Comparison of ENCODE assay signal across 21 mouse cellular contexts in the genomic region with DNA sequence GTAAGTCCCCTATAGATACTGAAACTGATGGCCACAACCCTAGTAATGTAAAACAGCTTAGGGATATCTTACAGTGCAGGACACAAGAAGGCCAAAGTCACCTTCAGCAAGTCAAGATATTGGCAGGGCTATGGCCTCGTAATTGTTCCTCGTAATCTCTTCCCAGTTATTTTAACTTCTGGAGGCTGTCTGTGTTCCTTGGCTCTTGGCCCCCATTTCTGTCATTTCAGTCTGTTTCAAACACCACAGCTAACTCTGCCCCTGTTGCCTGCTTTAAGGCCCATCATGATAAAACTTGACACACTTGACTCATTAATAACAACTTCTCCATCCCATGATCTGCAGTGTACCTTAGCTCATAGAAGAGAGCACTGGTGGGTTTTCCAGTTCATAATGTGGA.
A peak's percentile ranks its signal among the peaks of the same experiment; 100 is the strongest.
DNase-seq lines count a peak whose midpoint lies in the region; ATAC-seq lines count a peak whose summit lies in the region.
"Had no signal": no experiment of that assay in that cellular context is flagged by ENCODE, and none has a peak within 500 bp of the region (broad histone marks: within the 10 kb centered on the region; RNA-seq: fewer than 3 reads in every experiment).

No protein-coding gene starts in this region.

- H3K27me3 ChIP-seq in heart, embryonic 12.5 days (replicated peaks) = no peaks in the 10 kb centered on the region
- H3K27me3 ChIP-seq: embryonic facial prominence, embryonic 12.5 days; forebrain, embryonic 15.5 days; heart, embryonic 15.5 days; hindbrain, embryonic 15.5 days had no signal

- WGBS in heart, embryonic 12.5 days = 33% methylated on average over 2 of the region's 2 CpGs

- H3K36me3 ChIP-seq in heart, embryonic 12.5 days = no peaks in the 10 kb centered on the region
- H3K36me3 ChIP-seq: embryonic facial prominence, embryonic 12.5 days; forebrain, embryonic 15.5 days; G1E; heart, embryonic 15.5 days; hindbrain, embryonic 15.5 days had no signal

- H3K9me3 ChIP-seq in heart, embryonic 12.5 days (replicated peaks) = no peaks in the 10 kb centered on the region
- H3K9me3 ChIP-seq: embryonic facial prominence, embryonic 12.5 days; forebrain, embryonic 15.5 days; G1E; heart, embryonic 15.5 days; hindbrain, embryonic 15.5 days had no signal

- intact Hi-C loops in heart, postnatal 14 days (cut with DNase I) = no loop called here

- peak; percentile 96 for DNase-seq in heart, adult 11 months
- peak; percentile 67 for DNase-seq in heart, adult 8-10 months (ENCODE audit: low spot score)
- DNase-seq in heart, postnatal 14 days = peak; percentile 24 to 58
- peak; percentile 4 for DNase-seq in skeletal muscle tissue, adult 2 months (ENCODE audit: low read depth, low spot score)
- no peak for DNase-seq in gastrocnemius, postnatal 25 days
- no peak for DNase-seq in embryo, embryonic 11 days
- DNase-seq: adrenal gland, adult 8-10 months; adrenal gland, postnatal 36 days; B cell, adult 2 months; cerebellum, adult 2 months; cerebellum, postnatal 10 days; gastrocnemius, postnatal 10 days; kidney, adult 2 months had no signal

- no peak overlapping the region for H3K4me3 ChIP-seq in heart, embryonic 12.5 days
- H3K4me3 ChIP-seq: embryonic facial prominence, embryonic 12.5 days; forebrain, embryonic 15.5 days; heart, embryonic 15.5 days; hindbrain, embryonic 15.5 days had no signal

- no peaks in the 10 kb centered on the region for H3K4me1 ChIP-seq in heart, embryonic 12.5 days (replicated peaks)
- H3K4me1 ChIP-seq: embryonic facial prominence, embryonic 12.5 days; forebrain, embryonic 15.5 days; hindbrain, embryonic 15.5 days had no signal

- no peak overlapping the region for H3K9ac ChIP-seq in heart, embryonic 12.5 days
- H3K9ac ChIP-seq: embryonic facial prominence, embryonic 12.5 days; forebrain, embryonic 15.5 days; heart, embryonic 15.5 days; hindbrain, embryonic 15.5 days had no signal

- no peak overlapping the region for H3K4me2 ChIP-seq in heart, embryonic 12.5 days
- H3K4me2 ChIP-seq: embryonic facial prominence, embryonic 12.5 days; forebrain, embryonic 15.5 days; heart, embryonic 15.5 days; hindbrain, embryonic 15.5 days had no signal

- no peak for ATAC-seq in heart, embryonic 12.5 days (ENCODE audit: insufficient number of reproducible peaks, low FRiP score)
- ATAC-seq: CD4-positive, CD25-positive, alpha-beta regulatory T cell, adult 4 months; forebrain, embryonic 15.5 days; intestine, embryonic 16.5 days had no signal

- H3K27ac ChIP-seq in heart, embryonic 12.5 days (ENCODE audit: poor library complexity, severe bottlenecking) = no peak overlapping the region
- H3K27ac ChIP-seq: embryonic facial prominence, embryonic 12.5 days; forebrain, embryonic 15.5 days; heart, embryonic 15.5 days; hindbrain, embryonic 15.5 days had no signal

Comparison
In these comparisons a context has a peak if more than half of its experiments do, and no peak if none do; other contexts are left out.
1. DNase-seq: peak in heart, adult 11 months (single experiment), heart, adult 8-10 months (single experiment), heart, postnatal 14 days (2 of 2) and skeletal muscle tissue, adult 2 months (single experiment); none in gastrocnemius, postnatal 25 days (single experiment) and embryo, embryonic 11 days (single experiment).